Mouse (Mus musculus) urinary bladder, postnatal 4 days (tissue): ENCODE measurements around the gene Eif2s2.

ENCODE experiments used
- DNase-seq, 2 experiments: peaks; one replicate each; pipeline ENCODE4 v3.0.0; 2021 to 2022; ENCODE audit warnings: low spot score in 2 of 2

Gene Eif2s2

GRCm38 (mm10) chr2:154893548-154893947 lies 813 bp upstream of the Eif2s2 start:
- no peak for DNase-seq

GRCm38 (mm10) chr2:154893045-154893385 lies 280 bp upstream of the Eif2s2 start:
- DNase-seq, result no peak

- DNase-seq, result no peak
Measured at GRCm38 (mm10) chr2:154891585-154891984, 1.1 kb downstream of the Eif2s2 start.

- DNase-seq, result no peak
Measured at GRCm38 (mm10) chr2:154876621-154877020, 16.1 kb downstream of the Eif2s2 start.

DNA sequence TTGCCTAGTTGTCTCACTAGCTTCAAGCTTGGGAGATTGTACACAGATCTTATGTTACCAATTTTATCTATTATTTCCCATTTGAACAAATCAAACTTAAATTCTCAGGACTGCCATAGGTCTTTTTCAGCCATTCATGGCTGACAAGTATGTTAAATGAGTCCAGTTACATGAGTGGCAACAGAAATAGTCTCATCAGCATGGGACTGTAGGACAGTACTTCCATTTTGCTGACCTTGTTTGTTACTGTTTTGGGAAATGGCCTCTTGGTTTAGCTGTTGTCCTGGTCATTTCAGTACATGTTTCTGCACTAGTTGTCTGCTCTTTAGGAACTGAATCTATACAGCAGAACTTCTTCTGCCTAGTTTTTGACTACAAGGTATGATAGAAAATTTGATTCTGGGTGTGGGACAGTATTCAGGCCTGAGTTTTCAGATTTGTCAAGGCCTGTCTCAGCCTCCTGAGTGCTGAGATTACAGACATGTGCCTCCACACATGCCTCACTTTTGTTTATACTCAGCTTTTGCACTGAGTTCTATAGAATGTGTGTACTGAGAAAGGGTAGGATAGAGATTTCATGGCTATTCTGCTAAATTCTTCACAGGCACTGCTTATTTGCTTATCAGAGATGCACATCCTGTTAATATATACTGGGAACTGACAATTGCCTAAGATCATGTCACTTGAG lies 22.6 kb downstream of the Eif2s2 start:
- DNase-seq, result no peak

DNA sequence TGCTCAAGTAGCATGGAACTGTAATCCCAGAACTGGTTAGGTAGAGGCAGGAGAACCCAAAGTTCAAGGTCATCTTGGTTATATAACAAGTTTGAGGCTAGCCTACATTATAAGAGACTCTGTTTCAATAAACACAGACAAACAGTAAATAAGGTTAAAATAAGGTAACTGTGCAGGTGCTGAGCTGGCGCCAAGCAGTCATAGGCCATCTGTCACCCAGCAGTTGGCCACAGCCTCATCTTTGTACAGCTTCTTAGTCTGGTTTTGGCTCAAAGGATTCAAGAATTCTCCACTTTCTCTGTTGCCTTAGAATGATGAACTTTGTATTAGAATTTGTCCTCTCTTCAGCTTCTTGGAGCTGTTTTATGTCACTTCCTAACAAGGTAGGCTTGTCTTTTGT lies 24.6 kb downstream of the Eif2s2 start:
- no peak for DNase-seq

GRCm38 (mm10) chr2:154865696-154866095 lies 27.0 kb downstream of the Eif2s2 start:
- DNase-seq, result no peak

GRCm38 (mm10) chr2:154863672-154864071 lies 29.1 kb downstream of the Eif2s2 start:
- no peak for DNase-seq

DNA sequence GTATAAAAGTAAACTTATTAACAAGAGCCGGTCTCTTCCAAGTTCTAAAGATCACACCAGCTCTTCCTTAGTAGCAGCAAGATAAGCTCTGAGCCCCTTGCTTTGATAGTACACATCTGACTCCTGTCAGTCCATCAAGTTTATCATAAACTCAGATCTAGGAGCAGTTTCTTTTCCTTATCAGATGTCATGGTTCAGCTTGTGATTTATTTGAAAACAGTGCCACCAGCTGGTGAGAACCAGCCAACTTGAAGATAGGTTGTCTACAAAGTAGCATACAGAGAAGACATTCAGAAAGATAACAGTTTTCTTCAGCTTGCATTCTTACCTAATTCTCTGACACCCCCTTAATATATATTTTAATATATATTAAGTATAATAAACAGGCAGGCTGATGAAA lies 37.4 kb downstream of the Eif2s2 start:
- no peak for DNase-seq

DNA sequence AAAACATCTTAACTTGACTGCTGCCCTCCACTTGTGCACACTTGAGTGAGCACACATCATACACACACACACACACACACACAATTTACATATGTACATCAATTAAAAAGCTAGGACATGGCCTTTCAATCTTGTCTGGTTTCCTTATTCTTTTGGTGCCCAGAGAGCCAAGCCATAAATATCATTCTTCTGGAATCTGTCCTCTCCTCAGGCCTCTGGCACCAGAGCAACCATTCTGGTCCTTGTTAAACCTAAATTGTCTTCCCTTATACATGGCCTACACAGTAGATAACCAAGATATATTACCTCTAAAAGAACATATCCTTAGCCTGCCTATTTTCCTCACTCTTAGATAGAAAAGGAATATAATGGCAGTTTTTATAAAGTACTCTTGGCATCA lies 44.6 kb downstream of the Eif2s2 start:
- no peak for DNase-seq

GRCm38 (mm10) chr2:154836537-154836936 lies 56.2 kb downstream of the Eif2s2 start:
- DNase-seq, result no peak

DNA sequence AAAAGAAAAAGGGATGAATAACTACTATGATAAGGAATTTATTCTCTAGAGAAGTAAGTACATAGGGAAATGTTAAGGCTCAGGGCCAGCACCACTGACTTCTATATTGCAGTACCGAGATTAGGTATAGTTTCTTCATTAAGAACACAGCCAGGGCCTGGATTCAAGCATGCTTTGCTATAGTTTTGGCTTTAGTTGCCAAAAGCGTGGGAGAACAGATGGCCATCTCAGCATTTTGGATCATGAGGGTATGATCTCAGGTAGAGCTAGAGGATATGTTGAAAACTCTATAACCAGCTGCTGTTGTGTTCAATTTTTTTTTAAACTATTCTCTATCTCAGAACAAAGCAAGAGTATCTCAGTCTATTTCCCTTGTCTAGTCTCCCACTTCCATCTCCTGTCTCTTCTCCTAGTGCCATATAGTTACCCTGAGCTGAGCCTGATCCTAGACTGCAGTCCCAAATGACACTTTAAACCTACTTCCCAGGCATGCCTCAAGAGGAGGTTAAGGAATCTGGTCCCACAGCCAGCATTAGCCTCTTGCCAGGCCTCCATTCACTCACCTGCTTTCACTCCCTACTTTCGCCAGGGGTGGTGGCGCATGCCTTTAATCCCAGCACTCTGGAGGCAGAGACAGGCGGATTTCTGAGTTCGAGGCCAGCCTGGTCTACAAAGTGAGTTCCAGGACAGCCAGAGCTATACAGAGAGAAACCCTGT lies 58.4 kb downstream of the Eif2s2 start:
- DNase-seq, result no peak

DNA sequence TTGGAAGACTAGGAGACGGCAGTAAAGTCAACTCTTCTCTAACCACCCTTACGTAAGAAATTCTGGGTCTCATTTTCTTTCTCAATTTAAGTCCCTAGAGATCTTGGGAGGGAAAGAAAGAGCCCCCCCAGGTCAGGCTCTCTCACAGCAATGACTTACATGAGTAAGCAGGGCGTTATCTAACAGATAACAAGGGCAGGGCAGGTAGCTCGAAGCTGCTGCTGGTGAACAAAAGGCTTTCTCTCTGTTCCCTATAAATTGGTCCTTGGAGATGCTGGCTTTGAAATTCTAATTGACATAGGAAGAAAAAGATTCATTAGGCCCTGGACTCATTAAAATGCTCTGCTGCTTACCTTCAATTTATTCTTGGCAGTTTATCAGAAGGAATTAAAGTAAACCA lies 60.3 kb downstream of the Eif2s2 start:
- no peak for DNase-seq

- no peak for DNase-seq
Measured at GRCm38 (mm10) chr2:154827521-154827920, 65.2 kb downstream of the Eif2s2 start.

DNA sequence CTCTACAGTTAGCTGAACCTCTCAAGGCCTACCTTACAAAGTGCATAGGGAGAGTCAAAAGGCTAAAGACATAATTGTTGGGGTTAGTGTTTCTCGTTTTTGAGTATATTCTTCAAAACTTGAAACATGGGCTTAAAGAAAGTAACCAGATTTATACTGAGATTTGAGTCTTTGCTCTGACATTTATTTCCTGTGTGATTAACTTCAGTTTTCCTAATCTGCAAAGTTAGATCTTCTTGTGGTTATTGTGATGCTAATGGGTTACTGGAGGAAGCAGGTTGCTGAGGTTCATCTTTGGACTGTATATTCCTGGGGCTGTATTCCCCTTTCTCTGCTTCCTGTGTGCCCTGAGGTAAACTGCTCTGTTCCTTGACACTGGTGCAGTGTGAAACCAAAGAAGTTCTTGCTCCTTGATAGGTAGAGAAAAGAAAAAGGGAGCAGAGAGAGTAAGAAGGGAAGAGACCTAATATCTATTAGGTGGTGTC lies 66.6 kb downstream of the Eif2s2 start:
- DNase-seq, result no peak
